Mouse (Mus musculus) midbrain, embryonic 13.5 days (tissue): ENCODE results near the gene Fto. TPM values are rescaled to one million over a fixed set of nuclear protein-coding genes. Genes with fewer than 3 reads are reported as not detected.
A peak's percentile ranks its signal among the peaks of the same experiment; 100 is the strongest.

ENCODE experiments used
- ATAC-seq: fragments of 200-750 bp; cut with Nextera tagmentation; 2 replicates; pipeline ENCODE4 v1.8.0; 2017; ENCODE audit warnings: mild to moderate bottlenecking, moderate TSS enrichment, moderate library complexity
- H3K27ac ChIP-seq: fragments of 300-500 bp; sonication (generic); 2 replicates; pipeline ENCODE4 v1.5.1; 2015; ENCODE audit warnings: inconsistent platforms, mild to moderate bottlenecking, moderate library complexity
- H3K27me3 ChIP-seq: fragments of 300-500 bp; sonication (generic); 2 replicates; pipeline ENCODE4 v1.6.1; 2015; ENCODE audit warnings: mild to moderate bottlenecking, inconsistent platforms
- H3K36me3 ChIP-seq: fragments of 300-500 bp; sonication (generic); 2 replicates; pipeline ENCODE4 v1.6.1; 2015; ENCODE audit warnings: mild to moderate bottlenecking, inconsistent platforms
- H3K4me1 ChIP-seq: fragments of 300-500 bp; sonication (generic); replicated peaks from 2 replicates; pipeline ENCODE4 v1.6.1; 2015; ENCODE audit warnings: inconsistent platforms
- H3K4me2 ChIP-seq: fragments of 300-500 bp; sonication (generic); replicated peaks from 2 replicates; pipeline ENCODE4 v1.6.1; 2015; ENCODE audit warnings: moderate library complexity, mild to moderate bottlenecking, inconsistent platforms
- H3K4me3 ChIP-seq: fragments of 300-500 bp; sonication (generic); replicated peaks from 2 replicates; pipeline ENCODE4 v1.5.1; 2015; ENCODE audit warnings: mild to moderate bottlenecking, inconsistent platforms
- H3K9ac ChIP-seq: fragments of 300-500 bp; sonication (generic); replicated peaks from 2 replicates; pipeline ENCODE4 v1.6.1; 2015; ENCODE audit warnings: mild to moderate bottlenecking, inconsistent platforms
- H3K9me3 ChIP-seq: fragments of 300-500 bp; sonication (generic); 2 replicates; pipeline ENCODE4 v1.6.1; 2016; ENCODE audit warnings: mild to moderate bottlenecking, inconsistent platforms
- WGBS: fragments of 180-500 bp; shearing (Covaris S2); methylation state at CpG from one replicate; pipeline ENCODE4 v1.1.7; 2015; 5-methylcytosine and 5-hydroxymethylcytosine counted together
- polyA plus RNA-seq: library from polyadenylated mRNA; unstranded; fragments of >200 nt; fragmentation: Nextera tagmentation; extraction: Ambion mirVana; gene quantifications from 2 replicates; pipeline ENCODE4 v1.2.1, GENCODE M21; 2015

Gene Fto
- polyA plus RNA-seq, 1 experiment from 2014 or later = 128 TPM

DNA sequence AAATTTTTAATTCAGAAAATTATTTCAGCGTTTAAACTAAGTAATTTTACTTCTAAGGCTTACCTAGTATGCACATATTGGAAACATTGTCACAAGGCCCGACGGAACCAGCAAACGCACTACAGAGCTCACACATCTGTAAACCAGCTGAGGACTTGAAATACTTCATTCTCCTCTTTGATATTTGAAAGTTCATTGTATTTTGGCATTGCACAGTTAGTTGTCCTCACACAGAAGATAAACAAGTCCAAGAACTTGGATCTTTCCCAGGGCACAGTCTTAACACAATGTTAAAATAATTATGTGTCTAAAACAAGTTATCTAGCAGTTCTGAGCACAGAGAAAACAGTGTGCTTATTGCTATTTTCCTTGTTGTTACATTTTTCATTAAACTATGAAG is 22.7 kb upstream of the Fto start:
- no peak for ATAC-seq
- Histone ChIP-seq H3K36me3 (peaks cover 4% of the 10 kb centered on the region; the same call in 1 of the 2 replicates), H3K27me3 (no peaks in the 10 kb centered on the region), H3K4me3 (no peak overlapping the region), H3K9me3 (no peaks in the 10 kb centered on the region), H3K4me2 (no peak overlapping the region), H3K27ac (no peak overlapping the region), H3K4me1 (no peaks in the 10 kb centered on the region), H3K9ac (no peak overlapping the region)
- WGBS = 93% methylated on average over 4 of the region's 4 CpGs

DNA sequence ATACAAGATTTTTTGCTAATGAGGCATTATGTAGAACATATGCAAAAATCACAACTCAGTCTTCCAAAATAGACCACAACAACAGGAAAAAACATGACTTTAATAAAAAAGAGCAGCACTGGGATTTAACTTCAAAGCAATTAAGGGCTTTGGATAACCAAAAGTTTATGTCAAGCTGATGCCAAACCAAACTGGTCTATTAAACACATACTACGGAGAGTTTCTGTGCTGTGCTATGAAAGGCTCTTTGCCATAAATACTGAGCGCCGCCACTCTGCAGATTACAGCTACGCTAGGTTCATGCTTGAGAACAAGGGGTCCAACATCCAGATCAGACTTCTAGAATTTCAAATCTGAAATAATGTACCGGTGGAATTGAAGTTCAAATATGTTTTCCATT is 17.5 kb upstream of the Fto start:
- Histone ChIP-seq H3K27ac (no peak overlapping the region), H3K27me3 (no peaks in the 10 kb centered on the region), H3K4me1 (no peaks in the 10 kb centered on the region), H3K36me3 (peaks cover 13% of the 10 kb centered on the region), H3K4me3 (no peak overlapping the region), H3K9ac (no peak overlapping the region), H3K4me2 (no peak overlapping the region), H3K9me3 (no peaks in the 10 kb centered on the region)
- no peak for ATAC-seq
- WGBS = 96% methylated on average over 5 of the region's 5 CpGs

DNA sequence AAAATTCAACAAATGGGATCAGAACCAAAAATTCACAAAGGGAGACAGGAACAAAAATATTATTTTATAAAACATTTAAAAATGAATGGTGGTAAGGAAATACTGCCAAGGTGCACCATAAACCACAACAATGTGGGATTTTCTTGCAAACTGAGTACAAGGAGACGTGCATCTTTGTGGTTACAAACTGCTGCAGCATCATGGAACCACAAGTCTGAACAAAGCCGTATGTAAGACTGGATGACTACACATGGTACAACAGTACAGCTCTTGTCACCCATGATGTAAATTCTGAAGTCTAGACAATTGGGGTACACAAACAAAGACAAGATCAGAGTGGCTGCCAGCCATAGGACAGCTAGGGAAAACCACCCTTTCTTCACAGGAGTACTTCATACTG is 14.7 kb upstream of the Fto start:
- H3K4me3 ChIP-seq = no peak overlapping the region
- no peaks in the 10 kb centered on the region for H3K4me1 ChIP-seq
- H3K27ac ChIP-seq = no peak overlapping the region
- ATAC-seq = no peak
- H3K36me3 ChIP-seq = peaks cover 29% of the 10 kb centered on the region
- H3K27me3 ChIP-seq = no peaks in the 10 kb centered on the region
- H3K9me3 ChIP-seq = no peaks in the 10 kb centered on the region
- no peak overlapping the region for H3K4me2 ChIP-seq
- no peak overlapping the region for H3K9ac ChIP-seq
- 91% methylated on average over 2 of the region's 2 CpGs for WGBS

DNA sequence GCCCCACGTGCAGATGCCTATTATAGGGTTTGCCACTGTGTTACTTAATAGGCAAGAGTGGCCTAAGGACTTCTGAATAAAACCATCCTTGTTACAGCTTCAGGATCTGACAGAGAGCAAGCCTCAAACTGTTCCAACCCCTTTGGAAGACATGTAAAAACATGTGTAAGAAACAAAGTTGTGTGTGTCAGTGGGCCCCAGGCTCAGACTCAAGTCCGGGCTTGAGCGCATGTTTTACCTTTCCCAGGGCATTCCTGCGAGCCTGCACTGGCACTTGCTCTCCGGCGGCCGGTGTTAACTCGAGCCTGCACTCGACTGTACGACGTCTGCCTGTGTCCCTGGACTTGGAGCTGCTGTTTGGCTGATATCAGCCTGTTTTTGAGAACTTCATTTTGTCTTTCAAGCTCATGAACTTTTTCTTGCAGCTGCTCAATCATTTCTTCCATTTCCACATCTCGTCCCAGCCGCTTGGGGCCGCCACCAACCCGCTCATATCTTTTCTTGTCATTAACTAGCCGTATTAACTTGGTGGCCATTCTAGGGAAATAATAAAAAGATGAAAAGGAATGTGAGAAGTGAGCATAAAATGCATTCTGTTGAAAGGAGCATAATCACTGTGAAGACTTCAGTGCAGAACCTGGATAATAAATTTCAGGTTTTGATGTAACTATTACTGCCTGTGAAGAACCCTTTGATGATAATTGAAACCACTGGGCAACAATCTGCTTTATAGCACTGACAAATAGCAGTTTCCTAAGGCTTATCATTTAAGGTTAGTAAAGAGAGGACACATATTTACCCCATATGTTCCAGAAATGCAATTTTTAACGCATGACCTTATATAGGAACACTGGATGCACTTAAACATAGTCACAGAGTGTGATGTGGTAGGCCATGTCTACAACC is 8.6 kb upstream of the Fto start:
- H3K4me3 ChIP-seq = no peak overlapping the region
- WGBS = 88% methylated on average over 17 of the region's 17 CpGs
- H3K9ac ChIP-seq = no peak overlapping the region
- ATAC-seq = no peak
- no peak overlapping the region for H3K27ac ChIP-seq
- H3K4me1 ChIP-seq = no peaks in the 10 kb centered on the region
- no peaks in the 10 kb centered on the region for H3K9me3 ChIP-seq
- H3K36me3 ChIP-seq = peaks cover 30% of the 10 kb centered on the region
- H3K27me3 ChIP-seq = no peaks in the 10 kb centered on the region
- no peak overlapping the region for H3K4me2 ChIP-seq

DNA sequence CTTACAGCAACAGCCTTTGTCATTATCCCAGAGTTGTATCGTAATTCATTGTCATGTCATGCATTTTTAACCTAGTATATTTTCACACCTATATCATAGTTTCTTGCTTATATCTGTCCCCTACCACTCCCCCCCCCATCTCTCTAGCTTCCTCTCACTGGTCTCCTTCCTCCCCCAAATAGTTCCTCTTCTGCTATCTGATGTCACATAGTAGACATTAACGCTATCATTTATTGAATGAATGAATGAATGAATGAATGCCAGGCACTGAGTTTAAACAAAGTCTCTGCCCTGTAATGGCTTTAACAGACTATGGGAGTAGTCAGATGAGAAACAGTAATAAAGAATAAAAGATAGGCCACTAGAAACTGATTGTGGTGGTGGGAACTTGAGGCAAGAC is 983 bp upstream of the Fto start:
- ATAC-seq = no peak
- no peak overlapping the region for H3K27ac ChIP-seq
- H3K9me3 ChIP-seq = no peaks in the 10 kb centered on the region
- H3K36me3 ChIP-seq = no peaks in the 10 kb centered on the region
- H3K4me3 ChIP-seq = peak overlapping the region; percentile 53
- peak overlapping the region; percentile 77 for H3K9ac ChIP-seq
- peak overlapping the region; percentile 67 for H3K4me2 ChIP-seq
- H3K4me1 ChIP-seq = peaks cover 39% of the 10 kb centered on the region
- WGBS = 89% methylated on average over 2 of the region's 2 CpGs
- H3K27me3 ChIP-seq = no peaks in the 10 kb centered on the region

DNA sequence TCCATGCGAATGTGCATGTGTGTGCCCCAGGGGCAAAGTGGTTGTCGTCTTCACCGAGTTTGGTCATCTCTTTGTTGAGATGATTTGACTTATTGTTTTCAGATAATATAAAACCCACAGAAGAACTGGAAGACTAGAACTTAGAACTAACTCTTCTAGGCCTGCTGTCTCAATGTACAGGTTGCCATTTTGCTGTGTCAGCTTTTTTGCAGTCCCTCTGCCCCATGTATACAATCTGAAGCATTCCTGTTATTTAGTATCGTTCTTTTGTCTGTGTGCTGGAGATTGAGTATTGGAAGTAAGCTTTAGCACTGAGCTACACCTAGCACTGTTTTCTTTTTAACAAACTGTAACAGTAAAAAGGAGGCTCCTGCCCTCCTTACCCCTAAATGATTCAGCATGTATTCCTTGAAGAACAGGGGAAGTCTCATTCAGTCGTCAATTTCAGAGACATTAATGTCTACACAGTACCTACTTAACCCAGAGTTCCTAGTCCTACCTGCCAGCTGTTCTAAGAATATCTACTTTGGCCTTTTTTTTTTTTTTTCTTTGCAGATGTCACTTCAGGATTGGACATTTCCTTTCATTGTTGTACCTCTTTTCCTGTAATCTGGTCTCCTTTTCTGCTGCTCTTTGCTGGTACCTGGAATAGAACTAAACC is 4.4 kb downstream of the Fto start:
- H3K9me3 ChIP-seq = no peaks in the 10 kb centered on the region
- H3K9ac ChIP-seq = no peak overlapping the region
- no peak for ATAC-seq
- H3K27me3 ChIP-seq = no peaks in the 10 kb centered on the region
- H3K4me1 ChIP-seq = peaks cover 32% of the 10 kb centered on the region
- H3K27ac ChIP-seq = no peak overlapping the region
- 92% methylated on average over 5 of the region's 5 CpGs for WGBS
- H3K4me2 ChIP-seq = no peak overlapping the region
- no peak overlapping the region for H3K4me3 ChIP-seq
- H3K36me3 ChIP-seq = no peaks in the 10 kb centered on the region

DNA sequence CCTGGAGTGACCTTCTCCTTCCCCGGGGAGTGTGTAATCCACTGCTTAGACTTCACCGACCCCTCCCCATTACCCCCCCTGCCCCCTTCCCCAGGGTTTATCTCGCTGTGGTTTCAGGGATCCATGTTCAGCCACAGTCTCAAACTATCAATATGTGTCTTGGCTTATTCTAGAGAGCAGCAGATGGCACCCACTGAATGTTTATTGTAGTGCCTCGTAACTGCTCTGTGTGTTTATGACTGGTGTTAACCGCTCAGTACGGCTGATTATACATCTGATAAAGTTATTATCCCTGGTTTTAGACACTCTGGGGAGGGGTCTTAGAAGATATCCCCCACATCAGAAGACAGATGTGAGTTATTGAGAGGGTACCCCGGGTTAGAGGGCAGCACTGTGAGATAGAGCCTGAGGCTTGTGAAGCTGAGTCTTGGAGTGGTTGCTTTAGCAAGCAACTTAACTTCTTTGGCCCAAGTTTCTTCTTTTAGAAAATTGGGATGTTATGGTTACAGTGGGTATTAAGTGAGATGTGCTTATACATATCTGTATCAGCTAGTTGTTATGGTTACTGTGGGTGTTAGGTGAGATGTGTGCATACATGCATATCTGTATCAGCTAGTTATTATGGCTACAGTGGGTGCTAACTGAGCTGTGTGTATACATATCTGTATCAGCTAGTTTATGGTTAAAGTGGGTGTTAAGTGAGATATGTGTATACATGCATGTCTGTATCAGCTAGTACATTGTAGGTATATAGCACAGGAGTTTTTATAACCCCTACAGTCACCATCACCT is 5.8 kb downstream of the Fto start:
- H3K4me2 ChIP-seq = no peak overlapping the region
- peaks cover 35% of the 10 kb centered on the region for H3K4me1 ChIP-seq
- H3K9ac ChIP-seq = no peak overlapping the region
- H3K9me3 ChIP-seq = no peaks in the 10 kb centered on the region
- no peaks in the 10 kb centered on the region for H3K27me3 ChIP-seq
- 90% methylated on average over 7 of the region's 7 CpGs for WGBS
- no peak overlapping the region for H3K27ac ChIP-seq
- no peak overlapping the region for H3K4me3 ChIP-seq
- ATAC-seq = no peak
- no peaks in the 10 kb centered on the region for H3K36me3 ChIP-seq

DNA sequence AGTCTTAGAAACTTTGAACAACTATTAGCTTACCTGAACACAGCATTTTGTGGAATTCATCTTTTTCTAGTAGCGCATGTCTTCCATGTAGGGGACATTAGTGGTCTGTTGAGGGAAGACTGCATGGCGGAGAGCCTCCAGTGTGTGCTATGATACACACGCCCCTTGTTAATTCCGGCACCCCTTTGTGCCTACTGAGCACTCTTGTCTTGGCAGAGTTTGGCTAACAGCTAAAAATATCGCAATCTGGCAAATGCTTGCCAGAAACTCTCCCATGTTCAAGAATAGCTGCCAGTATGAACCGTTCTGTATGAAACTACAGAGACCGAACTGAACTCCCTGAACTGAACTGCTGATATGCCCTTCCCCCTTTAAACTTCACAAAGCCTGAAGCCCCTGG is 10.2 kb downstream of the Fto start:
- 72% methylated on average over 7 of the region's 7 CpGs for WGBS
- Histone ChIP-seq H3K4me2 (no peak overlapping the region), H3K9ac (no peak overlapping the region), H3K27ac (no peak overlapping the region), H3K9me3 (no peaks in the 10 kb centered on the region), H3K4me3 (no peak overlapping the region), H3K27me3 (no peaks in the 10 kb centered on the region), H3K36me3 (0 out of 2 replicates have a peak, but pooled peaks cover 5% of the 10 kb centered on the region), H3K4me1 (peaks cover 26% of the 10 kb centered on the region)
- ATAC-seq = no peak

DNA sequence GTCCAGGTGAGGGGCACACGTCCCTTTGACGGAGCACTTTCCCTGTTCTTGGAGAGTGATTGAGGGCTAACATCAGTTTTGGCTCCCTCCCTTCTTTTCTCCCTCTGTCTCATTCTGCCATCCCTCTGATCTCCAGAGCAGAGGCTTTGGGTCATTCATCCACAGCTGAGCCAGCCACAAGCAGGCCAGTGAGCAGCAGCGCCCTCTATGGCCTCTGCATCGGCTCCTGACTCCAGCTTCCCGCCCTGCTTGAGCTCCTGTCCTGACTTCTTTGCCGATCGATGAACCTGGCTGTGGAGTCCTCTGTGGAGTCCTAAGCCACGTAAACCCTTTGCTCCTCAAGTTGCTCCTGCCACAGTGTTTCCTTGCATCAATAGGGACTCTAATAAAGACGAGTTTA is 10.9 kb downstream of the Fto start:
- WGBS = 34% methylated on average over 9 of the region's 9 CpGs
- H3K36me3 ChIP-seq = 0 out of 2 replicates have a peak, but pooled peaks cover 5% of the 10 kb centered on the region
- no peaks in the 10 kb centered on the region for H3K9me3 ChIP-seq
- no peaks in the 10 kb centered on the region for H3K27me3 ChIP-seq
- H3K4me1 ChIP-seq = peaks cover 32% of the 10 kb centered on the region
- no peak overlapping the region for H3K27ac ChIP-seq
- no peak overlapping the region for H3K4me2 ChIP-seq
- no peak overlapping the region for H3K9ac ChIP-seq
- no peak overlapping the region for H3K4me3 ChIP-seq
- no peak for ATAC-seq

DNA sequence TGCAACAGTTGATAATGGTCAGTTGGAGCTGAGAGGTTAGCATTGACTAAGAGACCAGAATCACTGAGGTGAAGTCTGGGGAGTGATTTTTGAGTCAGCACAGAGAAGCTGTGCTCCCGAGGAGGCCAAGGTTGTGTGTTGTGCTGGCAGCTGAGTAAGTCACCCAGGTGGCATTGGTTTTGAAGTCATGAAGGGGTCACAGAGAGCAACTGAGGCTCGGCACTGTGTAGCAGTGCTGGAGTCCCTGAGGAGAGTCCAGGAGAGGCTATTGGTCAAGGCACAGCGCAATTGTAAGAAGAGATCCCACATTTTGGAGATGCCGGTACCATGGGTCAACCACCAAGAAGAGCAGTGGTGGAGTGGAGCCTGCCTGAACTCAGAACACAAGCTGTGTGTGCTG is 11.6 kb downstream of the Fto start:
- no peaks in the 10 kb centered on the region for H3K9me3 ChIP-seq
- H3K36me3 ChIP-seq = 0 out of 2 replicates have a peak, but pooled peaks cover 5% of the 10 kb centered on the region
- H3K27ac ChIP-seq = no peak overlapping the region
- no peak for ATAC-seq
- no peaks in the 10 kb centered on the region for H3K27me3 ChIP-seq
- H3K4me1 ChIP-seq = peaks cover 39% of the 10 kb centered on the region
- H3K4me3 ChIP-seq = no peak overlapping the region
- H3K9ac ChIP-seq = no peak overlapping the region
- H3K4me2 ChIP-seq = no peak overlapping the region
- WGBS = 93% methylated on average over 4 of the region's 4 CpGs

DNA sequence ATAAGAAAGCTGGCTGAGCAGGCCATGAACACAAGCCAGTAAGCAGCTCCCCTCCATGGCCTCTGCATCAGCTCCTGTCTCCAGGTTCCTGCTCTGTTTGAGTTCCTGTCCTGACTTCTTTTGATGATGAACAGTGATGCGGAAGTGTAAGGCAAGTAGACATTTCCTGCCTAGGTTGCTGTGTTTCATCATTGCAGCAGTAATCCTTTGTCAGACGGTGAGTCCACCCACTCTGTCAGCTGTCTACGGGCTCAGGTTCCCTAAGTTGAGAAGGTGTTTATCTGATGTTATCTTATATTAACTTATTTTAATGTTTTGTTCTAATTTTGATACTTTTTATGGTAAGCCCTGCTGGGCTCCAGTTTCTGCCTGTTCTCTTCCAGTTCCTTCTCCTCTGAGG is 12.7 kb downstream of the Fto start:
- 83% methylated on average over 3 of the region's 3 CpGs for WGBS
- no peak for ATAC-seq
- H3K27me3 ChIP-seq = no peaks in the 10 kb centered on the region
- H3K4me2 ChIP-seq = no peak overlapping the region
- no peak overlapping the region for H3K9ac ChIP-seq
- no peak overlapping the region for H3K4me3 ChIP-seq
- no peaks in the 10 kb centered on the region for H3K9me3 ChIP-seq
- peaks cover 50% of the 10 kb centered on the region for H3K4me1 ChIP-seq
- H3K36me3 ChIP-seq = 0 out of 2 replicates have a peak, but pooled peaks cover 5% of the 10 kb centered on the region
- no peak overlapping the region for H3K27ac ChIP-seq

DNA sequence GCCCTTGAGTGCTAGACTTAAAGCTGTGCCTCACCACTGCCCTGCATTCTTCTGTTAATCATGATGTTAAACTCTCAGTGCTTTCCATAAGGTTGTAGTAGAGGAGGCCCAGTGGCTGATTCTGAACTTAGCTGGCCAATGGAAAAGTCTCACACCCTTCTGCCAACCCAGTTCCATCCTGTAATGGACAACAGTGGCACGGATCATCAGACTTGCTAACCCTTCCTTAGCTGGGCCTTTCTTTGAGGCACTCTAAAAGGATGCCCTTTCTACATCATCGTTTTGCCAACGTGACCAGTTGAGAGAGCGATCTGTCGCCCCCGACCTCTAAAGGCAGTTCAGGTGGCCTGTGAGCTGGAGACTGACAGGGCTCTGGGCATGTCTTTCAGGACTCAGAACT is 13.6 kb downstream of the Fto start:
- Histone ChIP-seq H3K27me3 (no peaks in the 10 kb centered on the region), H3K4me2 (no peak overlapping the region), H3K4me1 (peaks cover 59% of the 10 kb centered on the region), H3K4me3 (no peak overlapping the region), H3K9ac (no peak overlapping the region), H3K27ac (no peak overlapping the region), H3K36me3 (0 out of 2 replicates have a peak, but pooled peaks cover 5% of the 10 kb centered on the region), H3K9me3 (no peaks in the 10 kb centered on the region)
- WGBS = 89% methylated on average over 6 of the region's 6 CpGs
- no peak for ATAC-seq
